Mouse (Mus musculus) ES-E14 (cell line): ENCODE measurements around the gene Scgb1b20.
"Not testable (repeated sequence)": the region's sequence is repeated elsewhere in the genome, so short reads cannot be mapped to it uniquely, and the experiment has no call there.

Experiments
- CHD2 ChIP-seq: IDR thresholded peaks from 2 replicates; pipeline ENCODE4 v1.6.1; 2014; ENCODE audit warnings: mild to moderate bottlenecking, low read depth, low read length, inconsistent platforms
- HCFC1 ChIP-seq: IDR thresholded peaks from 2 replicates; pipeline ENCODE4 v1.6.1; 2012; ENCODE audit warnings: low read length, inconsistent platforms, borderline replicate concordance; ENCODE audit not compliant: insufficient read depth
- MAFK ChIP-seq: IDR thresholded peaks from 2 replicates; pipeline ENCODE4 v1.6.1; 2014; ENCODE audit warnings: mild to moderate bottlenecking, low read depth, low read length, inconsistent platforms; ENCODE audit not compliant: insufficient read depth
- ZNF384 ChIP-seq: IDR thresholded peaks from 2 replicates; pipeline ENCODE4 v1.6.1; 2012; ENCODE audit warnings: low read depth, low read length, inconsistent platforms

DNA sequence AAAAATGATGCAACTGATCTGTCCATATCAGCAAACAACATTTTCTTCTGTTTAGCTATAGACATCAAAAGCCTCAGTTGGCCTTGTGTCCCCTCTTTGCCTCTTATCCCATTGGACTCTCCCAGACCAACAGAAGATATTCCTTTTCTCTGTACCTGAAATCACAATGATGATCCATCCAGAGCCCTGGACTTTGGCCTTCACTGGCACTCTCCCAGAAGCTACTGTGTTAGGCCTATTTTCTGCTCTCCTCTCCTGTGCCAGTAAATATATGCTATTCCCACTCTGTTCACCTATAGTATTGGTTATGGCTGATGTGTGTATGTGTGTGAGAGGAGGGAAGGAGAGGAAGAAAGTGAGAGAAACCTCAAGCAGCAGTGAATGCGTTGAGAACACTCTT, 36.6 kb downstream of the Scgb1b20 start:
- not testable (repeated sequence) for TF ChIP-seq CHD2, ZNF384, HCFC1, MAFK
